Mouse (Mus musculus) cerebellum, postnatal 36 days (tissue): Measurements from ENCODE around the gene Sec23b.
A peak's percentile ranks its signal among the peaks of the same experiment; 100 is the strongest.
"Not testable (repeated sequence)": the region's sequence is repeated elsewhere in the genome, so short reads cannot be mapped to it uniquely, and the experiment has no call there.

Source experiments
- DNase-seq, 2 experiments: peaks; one replicate each; pipeline ENCODE4 v3.0.0; 2021 to 2022; ENCODE audit warnings: mixed read lengths in 2 of 2

The Sec23b gene

GRCm38 (mm10) chr2:144555820-144556552 lies at the start of gene Sec23b:
Sec23b (plus strand) TSS chr2:144556229.
- DNase-seq = peak; percentile 97 to 99

GRCm38 (mm10) chr2:144514619-144515018 lies 41.4 kb upstream of the Sec23b start:
- no peak for DNase-seq

GRCm38 (mm10) chr2:144519772-144520171 lies 36.3 kb upstream of the Sec23b start:
- no peak for DNase-seq

GRCm38 (mm10) chr2:144525856-144526255 lies 30.2 kb upstream of the Sec23b start:
- DNase-seq = peak; percentile 13 to 24

- peak; percentile 96 to 98 for DNase-seq
Measured at GRCm38 (mm10) chr2:144526981-144527820, 28.8 kb upstream of the Sec23b start, which contains the start of the genes Dzank1 and Polr3f. Dzank1 (minus strand) TSS chr2:144527414. Polr3f (plus strand) TSS chr2:144527718.

GRCm38 (mm10) chr2:144527821-144528174 lies 28.2 kb upstream of the Sec23b start:
- no peak for DNase-seq

- DNase-seq = no peak
Measured at GRCm38 (mm10) chr2:144537123-144537522, 18.9 kb upstream of the Sec23b start.

- no peak for DNase-seq
Measured at GRCm38 (mm10) chr2:144541246-144541645, 14.8 kb upstream of the Sec23b start.

- no peak for DNase-seq
Measured at GRCm38 (mm10) chr2:144543670-144544069, 12.4 kb upstream of the Sec23b start.

GRCm38 (mm10) chr2:144544630-144545029 lies 11.4 kb upstream of the Sec23b start:
- no peak for DNase-seq

GRCm38 (mm10) chr2:144545061-144545460 lies 11.0 kb upstream of the Sec23b start:
- DNase-seq = no peak

- DNase-seq = no peak
Measured at GRCm38 (mm10) chr2:144545481-144545880, 10.5 kb upstream of the Sec23b start.

GRCm38 (mm10) chr2:144547559-144547958 lies 8.5 kb upstream of the Sec23b start:
- no peak for DNase-seq

GRCm38 (mm10) chr2:144550529-144550928 lies 5.5 kb upstream of the Sec23b start, which contains the start of gene Rbbp9:
Rbbp9 (minus strand) TSS chr2:144550869.
- peak; percentile 60 to 66 for DNase-seq

GRCm38 (mm10) chr2:144553905-144554304 lies 2.1 kb upstream of the Sec23b start:
- no peak for DNase-seq

- no peak for DNase-seq
Measured at GRCm38 (mm10) chr2:144555286-144555819, 676 bp upstream of the Sec23b start.

- no peak for DNase-seq
Measured at GRCm38 (mm10) chr2:144588723-144589122, 32.7 kb downstream of the Sec23b start.

- not testable (repeated sequence) for DNase-seq
Measured at GRCm38 (mm10) chr2:144593036-144593435, 37.0 kb downstream of the Sec23b start.

- DNase-seq = peak; percentile 74 to 81
Measured at GRCm38 (mm10) chr2:144593951-144594651, 38.1 kb downstream of the Sec23b start, which contains the start of gene Smim26. Smim26 (plus strand) TSS chr2:144594054.

- no peak for DNase-seq
Measured at GRCm38 (mm10) chr2:144598006-144598405, 42.0 kb downstream of the Sec23b start.

GRCm38 (mm10) chr2:144599831-144600687 lies 44.0 kb downstream of the Sec23b start, which contains the start of gene Dtd1:
Dtd1 (plus strand) TSS chr2:144599897.
- DNase-seq = peak; percentile 93 to 94

GRCm38 (mm10) chr2:144601576-144601975 lies 45.5 kb downstream of the Sec23b start:
- no peak for DNase-seq
